Mouse (Mus musculus): Measurements from ENCODE around the gene Atp5j.

DNA sequence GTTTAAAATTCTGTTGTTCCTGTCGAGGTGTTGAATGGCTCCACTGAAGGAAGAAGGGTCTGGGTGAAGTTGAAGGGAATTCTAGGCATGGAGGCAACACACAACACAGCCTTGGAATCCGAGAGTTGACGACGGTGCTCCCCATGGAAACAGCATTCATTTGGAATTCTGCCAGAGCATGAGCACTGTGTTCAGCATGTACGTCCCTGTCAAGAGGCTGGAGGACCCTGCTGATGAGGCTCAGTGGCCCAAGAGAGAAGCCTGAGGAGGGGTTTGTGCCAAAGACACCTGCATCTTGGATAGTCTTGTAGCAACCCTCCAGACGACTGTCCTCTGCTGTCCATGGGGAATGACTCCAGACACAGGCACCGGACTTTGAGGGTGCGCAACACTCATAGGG, 40.7 kb upstream of the Atp5j start:
- TF ChIP-seq CTCF (IDR thresholded peaks at IDR 0.05; ENCODE audit: low read depth) (no peak), EP300 (IDR thresholded peaks at IDR 0.05; ENCODE audit: low read depth) (no peak)
